Mouse (Mus musculus) lung, adult 2 months (tissue): ENCODE measurements around the gene Rpl9-ps1. TPM values are rescaled to one million over a fixed set of nuclear protein-coding genes. Genes with fewer than 3 reads are reported as not detected.

Source experiments
- DNase-seq: peaks from one replicate; pipeline ENCODE4 v3.0.0; 2022
- H3K4me1 ChIP-seq: fragments of 200-500 bp; 2 replicates; pipeline ENCODE4 v1.6.1; 2011; ENCODE audit warnings: low read length; ENCODE audit not compliant: control insufficient read depth, insufficient read depth
- H3K4me3 ChIP-seq: fragments of 200-500 bp; replicated peaks from 2 replicates; pipeline ENCODE3; 2011; ENCODE audit warnings: low read depth, mild to moderate bottlenecking, control low read depth, low read length; ENCODE audit errors: extremely low read depth
- CTCF ChIP-seq: fragments of 200-500 bp; IDR thresholded peaks from 2 replicates; pipeline ENCODE4 v1.5.1; 2011; ENCODE audit warnings: mild to moderate bottlenecking, low read length, control low read depth; ENCODE audit not compliant: insufficient read depth
- POLR2A ChIP-seq: fragments of 200-500 bp; IDR thresholded peaks from 2 replicates; pipeline ENCODE4 v1.6.1; 2011; ENCODE audit warnings: low read depth, mild to moderate bottlenecking, control low read depth, low read length, borderline replicate concordance; ENCODE audit errors: extremely low read depth
- WGBS: fragments of 180-500 bp; shearing (Covaris S2); methylation state at CpG from one replicate; pipeline ENCODE4 v1.1.7; 2018; 5-methylcytosine and 5-hydroxymethylcytosine counted together
- polyA plus RNA-seq: library from polyadenylated mRNA; depleted of rRNA; stranded (reverse); fragments of >200 nt; gene quantifications from 2 replicates; pipeline ENCODE4 v1.2.3, GENCODE M21; 2012

The Rpl9-ps1 gene
- polyA plus RNA-seq, 1 experiment: not detected

DNA sequence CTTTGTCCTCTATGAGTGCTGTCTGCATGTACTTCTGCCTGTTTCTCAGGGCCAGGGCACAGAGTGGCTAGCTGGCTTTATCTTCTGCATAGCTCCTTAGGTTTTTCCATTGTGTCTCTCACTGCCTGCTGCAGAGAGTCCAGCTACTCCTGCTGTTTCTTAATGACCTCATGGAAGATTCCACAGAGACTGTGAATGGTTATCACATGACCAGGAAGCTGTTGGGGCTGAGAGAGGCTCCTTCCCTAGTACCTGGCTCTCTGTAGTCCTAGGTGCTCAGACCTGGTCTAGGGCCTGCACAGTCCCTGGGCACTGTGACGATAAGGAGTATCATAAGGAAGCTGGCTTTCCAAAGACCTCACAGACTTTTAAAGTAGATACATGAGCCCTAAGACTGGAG is 14.8 kb downstream of the Rpl9-ps1 start:
- no peak for DNase-seq
- TF ChIP-seq POLR2A (no peak), CTCF (no peak)
- Histone ChIP-seq H3K4me3 (no peak overlapping the region), H3K4me1 (no peaks in the 10 kb centered on the region)
- WGBS: 76% methylated on average over 1 of the region's 1 CpGs

DNA sequence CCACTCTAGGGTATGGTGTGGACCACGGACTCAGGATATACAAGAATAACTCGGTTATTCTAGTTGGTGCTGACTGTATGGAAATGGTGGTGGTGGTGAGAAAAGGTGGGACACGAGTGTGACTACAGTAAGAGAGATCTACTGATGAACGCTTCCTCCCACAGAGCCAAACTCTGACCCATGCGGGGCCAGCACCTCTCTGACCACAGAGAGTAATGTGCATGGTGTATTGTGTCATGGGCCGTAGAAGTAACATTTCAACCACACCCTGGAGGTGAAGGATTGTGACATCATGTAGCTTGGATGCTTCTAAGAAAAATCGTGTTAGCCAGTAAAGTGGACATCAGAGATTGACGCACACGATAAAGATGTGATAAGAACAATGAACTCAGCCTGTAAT is 16.6 kb downstream of the Rpl9-ps1 start:
- Histone ChIP-seq H3K4me3 (no peak overlapping the region), H3K4me1 (no peaks in the 10 kb centered on the region)
- DNase-seq: no peak
- WGBS: 74% methylated on average over 9 of the region's 9 CpGs
- TF ChIP-seq CTCF: no peak
- TF ChIP-seq POLR2A: no peak

DNA sequence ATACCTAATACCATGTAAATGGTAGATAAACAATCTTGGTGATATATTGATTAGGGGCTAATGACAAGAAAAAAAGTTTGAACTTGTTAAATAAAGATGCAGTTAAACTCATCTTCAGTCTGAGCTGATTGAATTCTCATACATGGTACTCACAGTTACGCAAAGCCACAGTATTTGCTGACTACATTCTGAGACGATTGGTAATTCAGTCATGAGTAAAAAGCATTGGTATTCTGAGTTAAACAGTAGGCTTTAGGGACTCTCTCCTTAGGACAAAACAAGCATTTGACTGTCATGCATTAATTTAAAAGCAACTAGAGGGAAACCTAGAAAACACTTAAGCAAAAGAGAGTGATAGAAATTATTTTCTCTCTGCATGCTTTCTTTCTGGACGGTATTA is 21.8 kb downstream of the Rpl9-ps1 start:
- Histone ChIP-seq H3K4me1 (no peaks in the 10 kb centered on the region), H3K4me3 (no peak overlapping the region)
- no peak for DNase-seq
- TF ChIP-seq CTCF (no peak), POLR2A (no peak)
- WGBS: 83% methylated on average over 3 of the region's 3 CpGs

DNA sequence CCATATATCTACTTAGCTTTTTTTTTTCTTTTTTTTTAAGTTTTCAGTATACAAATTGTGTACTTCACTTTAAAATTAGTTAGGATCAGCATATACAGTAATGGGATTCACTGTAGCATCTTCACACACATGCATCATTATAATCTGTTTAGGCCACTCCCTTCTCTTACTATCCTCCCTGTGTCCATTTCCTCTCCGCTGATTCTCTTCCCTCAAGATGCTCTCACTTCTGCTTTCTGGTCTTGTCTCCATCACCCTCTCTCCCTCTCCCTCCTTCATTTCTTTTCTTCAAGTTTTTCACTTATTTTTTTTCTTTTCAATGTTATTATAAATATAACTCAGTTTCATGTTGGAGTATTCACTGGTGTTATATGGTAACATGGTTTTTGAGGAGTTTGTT is 26.4 kb downstream of the Rpl9-ps1 start:
- H3K4me1 ChIP-seq: no peaks in the 10 kb centered on the region
- DNase-seq: no peak
- H3K4me3 ChIP-seq: no peak overlapping the region
- WGBS: 79% methylated on average over 1 of the region's 1 CpGs
- TF ChIP-seq POLR2A (no peak), CTCF (no peak)

DNA sequence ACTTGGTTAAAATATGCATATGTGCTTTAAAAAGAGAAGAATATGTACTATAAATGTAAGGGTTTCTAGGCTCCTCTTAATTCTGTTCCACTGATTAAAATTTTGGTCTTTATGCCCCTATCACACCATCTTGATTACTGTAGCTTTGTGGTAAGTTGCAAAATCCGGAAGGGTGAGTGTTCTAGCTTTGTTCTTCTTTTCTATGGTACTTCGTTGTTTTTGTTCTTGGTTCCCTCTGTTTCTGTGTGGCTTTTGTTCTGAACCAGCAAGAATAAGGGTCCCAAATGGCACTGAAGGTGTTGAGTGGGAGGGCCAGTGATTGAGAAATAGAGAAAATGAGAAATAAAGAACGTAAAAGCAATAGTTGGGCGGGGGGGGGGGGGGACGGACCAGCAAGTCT is 27.2 kb downstream of the Rpl9-ps1 start:
- WGBS: 55% methylated on average over 5 of the region's 5 CpGs
- DNase-seq: no peak
- no peak for TF ChIP-seq CTCF
- no peak for TF ChIP-seq POLR2A
- Histone ChIP-seq H3K4me3 (no peak overlapping the region), H3K4me1 (no peaks in the 10 kb centered on the region)

DNA sequence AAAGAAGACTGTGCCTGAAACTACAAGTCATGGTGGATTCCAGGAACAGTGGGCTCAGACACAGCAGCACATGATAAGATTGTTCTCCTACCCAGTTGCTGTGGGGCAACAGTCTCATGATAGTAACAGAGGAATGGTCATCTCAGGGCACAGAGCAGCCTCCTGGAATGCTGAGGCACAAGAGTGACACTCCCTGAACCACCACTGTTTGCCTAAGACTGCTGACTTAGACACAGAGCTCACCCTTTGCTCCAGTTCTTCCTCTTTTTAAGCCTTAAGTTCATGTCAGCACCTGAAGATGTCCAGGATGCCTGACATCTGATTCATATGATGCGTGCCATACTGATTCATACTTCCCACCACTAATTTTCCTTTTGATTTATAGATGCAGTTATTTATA is 28.8 kb downstream of the Rpl9-ps1 start:
- TF ChIP-seq POLR2A: no peak
- TF ChIP-seq CTCF: no peak
- DNase-seq: no peak
- Histone ChIP-seq H3K4me1 (no peaks in the 10 kb centered on the region), H3K4me3 (no peak overlapping the region)
- WGBS: 83% methylated on average over 1 of the region's 1 CpGs

DNA sequence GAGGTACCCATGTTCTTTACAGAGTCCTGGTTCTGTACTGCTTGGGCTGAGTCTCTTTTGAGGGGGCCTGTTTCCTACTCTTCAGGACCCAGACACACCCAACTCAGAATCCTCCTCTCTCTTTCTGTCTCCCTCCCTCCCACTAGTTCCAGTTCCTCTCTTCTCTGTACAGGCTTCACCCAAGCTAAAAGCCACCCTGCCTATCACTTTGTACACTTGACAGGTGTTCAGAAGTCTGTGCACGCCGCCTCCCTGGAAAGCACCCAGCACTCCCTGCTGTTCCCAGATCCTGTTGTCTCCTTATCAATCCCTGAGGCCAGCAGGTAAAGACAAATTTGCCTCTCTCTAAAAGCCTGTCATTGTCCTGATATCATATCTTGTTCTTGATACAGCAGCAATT is 34.5 kb downstream of the Rpl9-ps1 start:
- Histone ChIP-seq H3K4me3 (no peak overlapping the region), H3K4me1 (no peaks in the 10 kb centered on the region)
- DNase-seq: no peak
- TF ChIP-seq CTCF (no peak), POLR2A (no peak)
- 78% methylated on average over 2 of the region's 2 CpGs for WGBS

DNA sequence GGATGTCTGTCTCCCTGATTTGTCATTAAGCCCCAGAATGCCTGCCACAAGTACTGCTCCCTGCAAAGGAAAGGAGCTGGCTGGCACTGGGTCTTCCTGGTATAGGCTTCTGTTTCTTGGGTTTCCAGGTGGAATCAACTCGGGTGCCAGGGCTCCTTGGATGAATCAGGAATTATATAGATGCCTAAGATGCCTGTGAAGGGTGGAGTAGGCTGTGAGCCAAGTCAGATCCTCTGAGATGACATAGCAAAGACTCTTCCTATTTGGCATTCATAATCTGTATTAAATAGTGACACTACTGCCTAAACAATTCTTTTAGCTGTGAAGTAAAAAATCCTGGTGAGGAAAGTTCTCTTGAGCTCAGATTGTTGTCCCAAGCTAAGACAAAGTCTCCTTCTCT is 39.0 kb downstream of the Rpl9-ps1 start:
- 27% methylated on average over 1 of the region's 1 CpGs for WGBS
- Histone ChIP-seq H3K4me1 (no peaks in the 10 kb centered on the region), H3K4me3 (no peak overlapping the region)
- TF ChIP-seq POLR2A (no peak), CTCF (no peak)
- no peak for DNase-seq

DNA sequence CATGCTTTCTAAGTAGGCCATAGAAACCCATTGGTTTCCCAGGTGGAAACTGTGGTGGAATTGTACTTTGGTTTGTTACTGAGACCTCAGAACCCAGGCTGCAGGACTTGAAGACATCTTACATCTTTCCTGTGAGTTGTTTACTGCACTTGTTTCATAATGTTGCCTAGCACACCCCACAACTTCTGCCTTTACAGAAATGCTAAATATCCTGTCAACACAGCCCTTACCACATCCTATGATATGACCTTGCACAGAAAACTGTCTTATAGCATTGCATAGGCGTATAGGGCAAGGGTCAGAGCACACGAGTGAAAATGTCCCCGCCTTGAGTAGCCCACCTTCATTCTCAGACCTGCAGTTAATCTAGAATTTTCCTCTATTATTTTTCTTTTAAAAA is 39.9 kb downstream of the Rpl9-ps1 start:
- no peak for TF ChIP-seq POLR2A
- no peak for TF ChIP-seq CTCF
- Histone ChIP-seq H3K4me1 (no peaks in the 10 kb centered on the region), H3K4me3 (no peak overlapping the region)
- no peak for DNase-seq
- 87% methylated on average over 3 of the region's 3 CpGs for WGBS

DNA sequence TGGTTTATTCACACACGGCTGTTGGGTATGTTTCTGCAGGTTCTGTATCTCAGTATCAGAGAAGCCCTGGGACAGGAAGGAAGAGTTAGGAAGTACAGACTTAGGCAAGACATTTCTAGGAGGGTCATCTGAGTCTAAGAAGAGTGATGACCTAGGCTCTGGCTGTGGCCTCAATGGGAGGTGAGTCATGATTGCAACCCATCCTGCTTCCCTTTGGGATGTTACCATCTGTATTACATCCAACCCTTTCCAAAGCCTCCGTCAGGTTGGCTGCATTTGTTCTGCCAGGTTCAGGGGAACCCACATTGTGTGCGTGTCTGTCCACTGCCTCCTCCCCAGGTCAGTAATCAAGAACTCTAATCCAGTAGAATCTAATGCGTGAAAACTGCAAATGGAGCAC is 40.7 kb downstream of the Rpl9-ps1 start:
- TF ChIP-seq CTCF (no peak), POLR2A (no peak)
- Histone ChIP-seq H3K4me1 (no peaks in the 10 kb centered on the region), H3K4me3 (no peak overlapping the region)
- WGBS: 88% methylated on average over 4 of the region's 4 CpGs
- no peak for DNase-seq

DNA sequence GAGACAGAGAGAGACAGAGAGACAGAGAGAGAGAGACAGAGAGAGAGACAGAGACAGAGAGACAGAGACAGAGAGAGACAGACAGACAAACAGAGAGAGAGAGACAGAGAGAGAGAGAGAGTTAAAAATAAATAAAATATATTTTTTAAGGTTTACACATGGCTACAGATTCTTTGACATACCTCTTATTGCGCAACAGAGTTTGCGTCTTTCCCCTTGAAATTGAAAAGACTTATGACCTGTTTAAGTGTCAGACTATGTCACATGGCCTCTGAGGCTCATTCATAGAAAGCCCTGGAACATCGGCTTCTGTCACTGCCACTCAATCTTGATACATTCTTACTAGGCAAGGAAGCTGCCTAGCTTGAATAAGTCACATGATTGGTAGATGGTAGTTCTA is 42.0 kb downstream of the Rpl9-ps1 start:
- no peak overlapping the region for H3K4me3 ChIP-seq
- 81% methylated on average over 3 of the region's 3 CpGs for WGBS
- no peak for DNase-seq
- TF ChIP-seq POLR2A (no peak), CTCF (no peak)
- no peaks in the 10 kb centered on the region for H3K4me1 ChIP-seq

DNA sequence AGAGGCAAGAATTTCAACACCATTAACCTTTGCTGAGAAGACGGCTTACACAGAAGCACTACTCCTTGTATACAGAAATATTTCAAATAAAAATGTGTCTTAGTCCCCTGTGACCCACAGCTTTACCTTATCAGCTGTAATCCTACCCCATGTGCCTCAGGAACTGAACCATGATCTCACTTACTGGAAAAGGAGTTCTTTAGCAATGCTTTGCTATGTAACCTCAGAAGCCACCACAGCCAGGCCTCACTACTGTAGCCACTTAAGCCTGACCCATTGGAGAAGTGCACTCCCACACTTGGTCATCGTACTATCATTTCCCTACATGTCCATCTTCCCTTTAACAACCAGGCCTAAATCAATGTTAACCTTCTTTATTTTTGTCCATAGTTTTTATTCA is 44.8 kb downstream of the Rpl9-ps1 start:
- H3K4me1 ChIP-seq: no peaks in the 10 kb centered on the region
- no peak for DNase-seq
- TF ChIP-seq CTCF: no peak
- TF ChIP-seq POLR2A: no peak
- whole genome bisulfite sequencing: 74% methylated on average over 2 of the region's 2 CpGs
- H3K4me3 ChIP-seq: no peak overlapping the region
